Mouse (Mus musculus) ES-E14 (cell line): ENCODE measurements around the gene Mpzl3.

ENCODE experiments used
- CHD2 ChIP-seq: IDR thresholded peaks from 2 replicates; pipeline ENCODE4 v1.6.1; 2014; ENCODE audit warnings: mild to moderate bottlenecking, low read depth, low read length, inconsistent platforms
- ZC3H11A ChIP-seq: IDR thresholded peaks from 2 replicates; pipeline ENCODE4 v1.6.1; 2012; ENCODE audit warnings: low read depth, mild to moderate bottlenecking, inconsistent platforms, low read length, borderline replicate concordance

- TF ChIP-seq ZC3H11A (no peak), CHD2 (no peak)
These were observed 66.0 kb downstream of the Mpzl3 start for GRCm38 (mm10) chr9:45121001-45121400.
